Mouse (Mus musculus) small intestine, adult 2 months (tissue): ENCODE measurements around the gene BC017158. TPM values are rescaled to one million over a fixed set of nuclear protein-coding genes. Genes with fewer than 3 reads are reported as not detected.

ENCODE experiments used
- H3K27ac ChIP-seq: fragments of 200-500 bp; 2 replicates; pipeline ENCODE4 v1.5.1; 2012; ENCODE audit warnings: low read depth, low read length, control low read depth, inconsistent platforms; ENCODE audit not compliant: insufficient read depth
- H3K27me3 ChIP-seq: fragments of 200-500 bp; 2 replicates; pipeline ENCODE4 v1.6.1; 2012; ENCODE audit warnings: mild to moderate bottlenecking, moderate library complexity, low read length, inconsistent platforms; ENCODE audit not compliant: control insufficient read depth, insufficient read depth
- H3K36me3 ChIP-seq: fragments of 200-500 bp; 2 replicates; pipeline ENCODE4 v1.6.1; 2012; ENCODE audit warnings: mild to moderate bottlenecking, low read length, control low read depth, inconsistent platforms; ENCODE audit not compliant: control insufficient read depth, insufficient read depth
- H3K4me1 ChIP-seq: fragments of 200-500 bp; 2 replicates; pipeline ENCODE4 v1.6.1; 2012; ENCODE audit warnings: low read length, inconsistent platforms, mixed read lengths; ENCODE audit not compliant: control insufficient read depth, insufficient read depth, insufficient read length
- H3K4me3 ChIP-seq: fragments of 200-500 bp; 2 replicates; pipeline ENCODE4 v1.5.1; 2012; ENCODE audit warnings: low read depth, mild to moderate bottlenecking, control low read depth, inconsistent platforms, low read length, moderate library complexity
- CTCF ChIP-seq: fragments of 200-500 bp; IDR thresholded peaks from 2 replicates; pipeline ENCODE4 v1.5.1; 2012; ENCODE audit warnings: low read depth, mild to moderate bottlenecking, control low read depth, inconsistent platforms, low read length, moderate library complexity, mixed read lengths; ENCODE audit not compliant: insufficient replicate concordance, insufficient read length; ENCODE audit errors: extremely low read depth
- POLR2A ChIP-seq: fragments of 200-500 bp; IDR thresholded peaks from 2 replicates; pipeline ENCODE4 v1.6.1; 2012; ENCODE audit warnings: low read depth, mild to moderate bottlenecking, control low read depth, inconsistent platforms, low read length, moderate library complexity
- WGBS: fragments of 180-500 bp; shearing (Covaris S2); methylation state at CpG from one replicate; pipeline ENCODE4 v1.1.7; 2018; 5-methylcytosine and 5-hydroxymethylcytosine counted together
- polyA plus RNA-seq: library from polyadenylated mRNA; depleted of rRNA; stranded (reverse); fragments of >200 nt; gene quantifications from 2 replicates; pipeline ENCODE4 v1.2.3, GENCODE M21; 2012

Gene BC017158
- polyA plus RNA-seq, 1 experiment: 52.7 TPM

DNA sequence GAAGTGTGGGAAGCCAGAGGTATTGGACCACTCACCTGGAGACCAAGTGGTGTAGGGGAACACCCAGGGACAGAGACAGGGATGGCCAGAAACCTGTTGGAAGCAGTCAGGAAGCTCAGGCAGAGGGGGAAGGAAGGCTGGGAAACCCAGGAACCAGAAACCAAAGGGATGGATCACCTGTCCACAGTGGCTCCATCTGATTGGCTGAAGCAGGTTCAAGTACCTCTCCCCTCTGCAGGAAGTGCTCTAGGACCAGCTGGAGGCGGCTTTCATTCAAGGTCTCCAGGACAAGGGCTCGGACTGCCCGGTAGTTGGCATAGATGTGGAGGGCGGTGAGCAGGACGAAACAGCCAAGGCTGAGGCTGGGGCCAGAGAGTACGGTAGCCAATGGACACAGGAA, 21.9 kb downstream of the BC017158 start:
- Histone ChIP-seq H3K4me1 (no peaks in the 10 kb centered on the region), H3K27ac (no peak overlapping the region), H3K4me3 (no peak overlapping the region), H3K27me3 (no peaks in the 10 kb centered on the region), H3K36me3 (peaks cover 69% of the 10 kb centered on the region)
- TF ChIP-seq POLR2A (no peak), CTCF (no peak)
- 92% methylated on average over 6 of the region's 6 CpGs for WGBS

DNA sequence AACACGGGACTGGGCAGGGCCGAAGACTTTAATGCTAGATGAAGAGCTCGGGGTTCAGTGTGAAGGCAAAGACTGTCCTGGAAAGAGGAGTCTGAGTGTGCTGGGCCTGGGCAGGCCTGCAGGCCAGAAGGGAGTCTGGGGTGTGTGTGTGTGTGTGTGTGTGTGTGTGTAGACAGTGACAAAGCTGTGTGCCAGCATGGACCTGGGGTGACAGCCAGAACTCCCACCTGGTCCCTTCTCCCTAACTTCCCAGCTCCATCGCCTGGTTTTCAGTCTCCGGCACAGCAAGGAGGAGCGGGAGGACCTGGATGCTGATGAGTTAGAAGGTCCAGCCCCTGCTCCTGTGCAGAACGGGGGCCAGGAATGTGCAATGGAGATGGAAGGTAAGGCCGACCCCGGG, 26.5 kb downstream of the BC017158 start:
- no peak for TF ChIP-seq POLR2A
- no peak for TF ChIP-seq CTCF
- H3K27me3 ChIP-seq: no peaks in the 10 kb centered on the region
- peaks cover 44% of the 10 kb centered on the region for H3K36me3 ChIP-seq
- H3K4me1 ChIP-seq: peaks cover 6% of the 10 kb centered on the region; the same call in 1 of the 2 replicates
- WGBS: 90% methylated on average over 9 of the region's 9 CpGs
- H3K4me3 ChIP-seq: no peak overlapping the region
- H3K27ac ChIP-seq: no peak overlapping the region

DNA sequence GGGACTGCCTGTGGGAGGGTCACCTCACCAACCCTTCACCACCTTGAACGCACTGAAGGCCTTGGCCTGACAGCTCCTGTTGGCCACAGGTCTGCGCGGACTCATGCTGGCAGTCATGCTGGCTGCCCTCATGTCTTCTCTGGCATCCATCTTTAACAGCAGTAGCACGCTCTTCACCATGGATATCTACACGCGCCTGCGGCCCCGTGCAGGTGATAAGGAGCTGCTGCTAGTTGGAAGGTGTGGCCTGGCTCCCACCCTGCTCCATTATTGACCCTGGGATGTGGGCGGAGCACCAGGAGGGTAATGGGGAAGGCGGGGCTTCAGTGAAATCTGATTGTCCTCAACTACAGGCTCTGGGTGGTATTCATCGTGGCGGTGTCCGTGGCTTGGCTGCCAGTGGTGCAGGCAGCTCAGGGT, 27.5 kb downstream of the BC017158 start:
- Histone ChIP-seq H3K4me1 (peaks cover 6% of the 10 kb centered on the region; the same call in 1 of the 2 replicates), H3K4me3 (no peak overlapping the region), H3K36me3 (peaks cover 36% of the 10 kb centered on the region), H3K27ac (no peak overlapping the region), H3K27me3 (0 out of 2 replicates have a peak, but pooled peaks cover 2% of the 10 kb centered on the region)
- WGBS: 32% methylated on average over 13 of the region's 13 CpGs
- TF ChIP-seq POLR2A (no peak), CTCF (no peak)

DNA sequence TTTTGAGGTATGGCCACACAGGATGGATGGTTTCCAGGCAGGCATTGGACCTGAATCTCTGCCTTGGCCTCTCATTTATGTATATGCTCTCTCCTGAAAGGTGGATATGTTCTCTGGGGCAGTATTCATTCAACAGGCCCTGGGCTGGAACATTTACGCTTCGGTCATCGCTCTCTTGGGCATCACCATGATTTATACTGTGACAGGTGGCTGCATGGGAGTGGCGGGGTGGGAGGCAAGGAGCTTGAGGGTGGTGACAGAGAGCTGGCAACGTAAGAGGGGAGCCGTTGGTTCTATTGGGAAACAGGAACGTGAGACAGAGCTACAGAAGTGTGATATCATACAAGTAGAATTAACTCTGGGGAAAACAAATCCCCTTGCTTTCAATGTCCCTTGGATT, 30.2 kb downstream of the BC017158 start:
- peaks cover 6% of the 10 kb centered on the region; the same call in 1 of the 2 replicates for H3K4me1 ChIP-seq
- peaks cover 16% of the 10 kb centered on the region; the same call in 1 of the 2 replicates for H3K36me3 ChIP-seq
- 0 out of 2 replicates have a peak, but pooled peaks cover 2% of the 10 kb centered on the region for H3K27me3 ChIP-seq
- no peak overlapping the region for H3K4me3 ChIP-seq
- 79% methylated on average over 7 of the region's 7 CpGs for WGBS
- TF ChIP-seq CTCF: no peak
- TF ChIP-seq POLR2A: no peak
- H3K27ac ChIP-seq: no peak overlapping the region

DNA sequence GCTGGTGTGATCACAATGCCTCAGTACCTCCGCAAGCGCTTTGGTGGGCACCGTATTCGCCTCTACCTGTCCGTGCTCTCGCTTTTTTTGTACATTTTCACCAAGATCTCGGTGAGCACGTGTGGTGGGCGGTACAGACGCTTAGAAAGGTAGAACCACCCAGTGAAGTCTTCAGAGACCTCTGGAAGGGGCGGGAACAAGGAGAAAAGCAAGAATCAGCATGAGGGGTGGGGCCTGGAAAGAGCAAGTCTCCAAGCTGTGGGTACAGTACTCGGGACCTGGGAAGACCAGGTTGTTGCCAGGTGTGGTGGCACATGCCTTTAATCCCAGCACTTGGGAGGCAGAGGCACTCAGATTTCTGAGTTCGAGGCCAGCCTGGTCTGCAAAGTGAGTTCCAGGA, 30.6 kb downstream of the BC017158 start:
- peaks cover 6% of the 10 kb centered on the region; the same call in 1 of the 2 replicates for H3K4me1 ChIP-seq
- peaks cover 13% of the 10 kb centered on the region; the same call in 1 of the 2 replicates for H3K36me3 ChIP-seq
- TF ChIP-seq POLR2A (no peak), CTCF (no peak)
- no peak overlapping the region for H3K27ac ChIP-seq
- no peak overlapping the region for H3K4me3 ChIP-seq
- WGBS: 62% methylated on average over 13 of the region's 13 CpGs
- 0 out of 2 replicates have a peak, but pooled peaks cover 2% of the 10 kb centered on the region for H3K27me3 ChIP-seq

DNA sequence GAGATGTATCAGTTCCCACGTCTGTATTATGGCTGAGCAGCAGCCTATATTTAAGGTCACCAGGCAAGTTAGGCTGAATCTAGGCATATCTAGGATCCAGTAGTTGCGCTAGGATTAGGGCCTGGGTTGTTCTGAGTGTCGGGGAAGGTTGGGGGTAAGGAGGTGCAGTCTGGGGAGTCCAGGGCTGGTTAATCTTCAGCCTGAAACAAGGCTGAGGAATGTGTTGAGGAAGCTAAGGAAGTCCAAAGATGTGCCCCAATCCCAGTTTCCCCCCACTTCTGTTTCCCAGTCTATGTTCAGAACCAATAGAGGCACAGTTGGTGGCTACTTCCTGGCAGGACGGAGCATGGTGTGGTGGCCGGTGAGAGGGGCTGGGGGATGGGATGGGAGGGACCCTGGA, 31.9 kb downstream of the BC017158 start:
- Histone ChIP-seq H3K4me1 (peaks cover 6% of the 10 kb centered on the region; the same call in 1 of the 2 replicates), H3K27me3 (0 out of 2 replicates have a peak, but pooled peaks cover 2% of the 10 kb centered on the region), H3K27ac (no peak overlapping the region), H3K4me3 (no peak overlapping the region), H3K36me3 (no peaks in the 10 kb centered on the region)
- TF ChIP-seq POLR2A: no peak
- no peak for TF ChIP-seq CTCF
- WGBS: 69% methylated on average over 5 of the region's 5 CpGs

DNA sequence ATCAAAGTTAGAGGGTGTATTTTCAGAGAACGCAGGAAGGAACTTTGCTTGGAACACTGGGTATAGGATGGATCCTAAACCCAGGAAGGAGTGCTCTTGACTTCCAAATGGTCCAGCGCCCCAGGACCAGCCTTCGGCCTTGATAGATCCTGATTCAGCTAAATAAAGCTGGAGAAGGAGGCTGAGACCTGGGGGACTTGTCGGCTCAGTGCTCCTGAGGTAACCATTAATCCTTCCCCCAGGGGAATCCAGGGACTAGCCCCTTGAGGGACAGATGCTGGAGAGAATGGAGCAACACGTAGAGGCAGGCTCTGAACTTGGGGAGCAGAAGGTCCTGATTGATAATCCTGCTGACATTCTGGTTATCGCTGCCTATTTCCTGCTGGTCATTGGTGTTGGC, 32.6 kb downstream of the BC017158 start, which contains the start of gene Slc5a2:
Gene Slc5a2 (plus strand): TSS at position 247 of the 400 bp plus-strand sequence.
- 75% methylated on average over 6 of the region's 6 CpGs for WGBS
- peaks cover 2% of the 10 kb centered on the region; the same call in 1 of the 2 replicates for H3K27me3 ChIP-seq
- TF ChIP-seq CTCF: no peak
- no peak for TF ChIP-seq POLR2A
- no peak within 1 kb of the TSS for H3K27ac ChIP-seq
- peaks cover 3% of the 10 kb centered on the region; the same call in 1 of the 2 replicates for H3K4me1 ChIP-seq
- no peak within 1 kb of the TSS for H3K4me3 ChIP-seq
- no peaks in the 10 kb centered on the region for H3K36me3 ChIP-seq
